Comparison of ENCODE assay signal across 10 mouse cellular contexts in genomic region chr5:135945916-135946408, GRCm38 (mm10). TPM values are rescaled to one million over a fixed set of nuclear protein-coding genes. Genes with fewer than 3 reads are reported as not detected.
DNase-seq lines count a peak whose midpoint lies in the region; ATAC-seq lines count a peak whose summit lies in the region.
"Had no signal": no experiment of that assay in that cellular context is flagged by ENCODE, and none has a peak within 500 bp of the region (broad histone marks: within the 10 kb centered on the region; RNA-seq: fewer than 3 reads in every experiment).

No protein-coding gene starts in this region.

- no peaks in the 10 kb centered on the region for H3K9me3 ChIP-seq in midbrain, embryonic 13.5 days

- WGBS in midbrain, embryonic 13.5 days: 46% methylated on average over 10 of the region's 10 CpGs

- H3K4me2 ChIP-seq in midbrain, embryonic 13.5 days (replicated peaks): peak overlapping the region; percentile 25; the same call in 1 of the 2 replicates

- H3K4me1 ChIP-seq in midbrain, embryonic 13.5 days (replicated peaks): peaks cover 7% of the 10 kb centered on the region

- H3K27me3 ChIP-seq in midbrain, embryonic 13.5 days: no peaks in the 10 kb centered on the region

- H3K27ac ChIP-seq in midbrain, embryonic 13.5 days: peak overlapping the region; percentile 31; the same call in 1 of the 2 replicates

- H3K9ac ChIP-seq in midbrain, embryonic 13.5 days (replicated peaks): 0 out of 2 replicates have a peak overlapping the region, but pooled peaks have one; percentile 7

- peak; percentile 76 for ATAC-seq in midbrain, embryonic 13.5 days

- no peaks in the 10 kb centered on the region for H3K36me3 ChIP-seq in midbrain, embryonic 13.5 days

- peak; percentile 68 to 80 for DNase-seq in adrenal gland, adult (ENCODE audit: inconsistent age in 2 of 2, low spot score in 1 of 2)
- no peak for DNase-seq in adrenal gland, postnatal 4 days (ENCODE audit: low spot score in 2 of 2)
- DNase-seq in kidney, postnatal 10 days: peak; percentile 31
- DNase-seq in kidney, adult 18-20 months: no peak
- DNase-seq in brain, adult 2 months (ENCODE audit: low read depth, low spot score): peak; percentile 69
- no peak for DNase-seq in frontal cortex, postnatal 14 days (ENCODE audit: low spot score in 2 of 2)
- no peak for DNase-seq in thymus, postnatal 0 days (ENCODE audit: low spot score)
- DNase-seq: thymus, postnatal 4 days had no signal

- H3K4me3 ChIP-seq in midbrain, embryonic 13.5 days (replicated peaks): no peak overlapping the region

RNA-seq across cellular contexts. Expression of gene Ywhag, which starts 11.5 kb away (rescaled TPM):
- total RNA-seq in adrenal gland, postnatal 4 days (2021): 100 to 1,000 TPM; 285 to 303 TPM
- polyA plus RNA-seq in midbrain, embryonic 13.5 days (2015; fragmentation: Nextera tagmentation; extraction: Ambion mirVana): 627 and 632 TPM in 2 replicates
- polyA plus RNA-seq in thymus, postnatal 0 days (2015; fragmentation: Nextera tagmentation; extraction: Ambion mirVana): 69.4 and 69.8 TPM in 2 replicates

RNA-seq across cellular contexts. Expression of gene Ssc4d, which starts 28.4 kb away (rescaled TPM):
- total RNA-seq in adrenal gland, postnatal 4 days (2021): 1 to 10 TPM; 6.7 to 8.1 TPM
- polyA plus RNA-seq in midbrain, embryonic 13.5 days (2015; fragmentation: Nextera tagmentation; extraction: Ambion mirVana): 1.0 and 1.4 TPM in 2 replicates
- 1.6 and 2.7 TPM in 2 replicates for polyA plus RNA-seq in thymus, postnatal 0 days (2015; fragmentation: Nextera tagmentation; extraction: Ambion mirVana)

RNA-seq across cellular contexts. Expression of gene Zp3, which starts 33.9 kb away (rescaled TPM):
- total RNA-seq in adrenal gland, postnatal 4 days (2021): under 1 TPM in 1 of 2 experiments, not detected in 1; 0.45 TPM
- polyA plus RNA-seq in midbrain, embryonic 13.5 days (2015; fragmentation: Nextera tagmentation; extraction: Ambion mirVana): 0.24 TPM in 1 of 2 replicates, not detected in the other
- 0.53 and 0.64 TPM in 2 replicates for polyA plus RNA-seq in thymus, postnatal 0 days (2015; fragmentation: Nextera tagmentation; extraction: Ambion mirVana)
- total RNA-seq: gastrocnemius, adult 8-10 months had no signal

RNA-seq across cellular contexts. Expression of gene Dtx2, which starts 48.6 kb away (rescaled TPM):
- 10 to 100 TPM; 18.6 to 19.0 TPM for total RNA-seq in adrenal gland, postnatal 4 days (2021)
- 28.5 and 28.8 TPM in 2 replicates for polyA plus RNA-seq in midbrain, embryonic 13.5 days (2015; fragmentation: Nextera tagmentation; extraction: Ambion mirVana)
- polyA plus RNA-seq in thymus, postnatal 0 days (2015; fragmentation: Nextera tagmentation; extraction: Ambion mirVana): 43.9 and 46.0 TPM in 2 replicates

RNA-seq across cellular contexts. Expression of gene Hspb1, which starts 58.2 kb away (rescaled TPM):
- 10 to 100 TPM; 49.4 to 56.5 TPM for total RNA-seq in adrenal gland, postnatal 4 days (2021)
- 6.8 and 7.1 TPM in 2 replicates for polyA plus RNA-seq in midbrain, embryonic 13.5 days (2015; fragmentation: Nextera tagmentation; extraction: Ambion mirVana)
- polyA plus RNA-seq in thymus, postnatal 0 days (2015; fragmentation: Nextera tagmentation; extraction: Ambion mirVana): 23.7 and 29.1 TPM in 2 replicates

Comparison
In these comparisons a context has a peak if more than half of its experiments do, and no peak if none do; other contexts are left out.
1. DNase-seq: peak in adrenal gland, adult (2 of 2), kidney, postnatal 10 days (single experiment) and brain, adult 2 months (single experiment); none in adrenal gland, postnatal 4 days (0 of 2), kidney, adult 18-20 months (single experiment), frontal cortex, postnatal 14 days (0 of 2) and thymus, postnatal 0 days (single experiment).